Mouse (Mus musculus) testis, adult 2 months (tissue): ENCODE measurements around the gene Fam204a.

Experiments used
- CTCF ChIP-seq: fragments of 200-500 bp; IDR thresholded peaks from 2 replicates; pipeline ENCODE4 v1.5.1; 2012; ENCODE audit warnings: low read depth, mild to moderate bottlenecking, inconsistent platforms, low read length, moderate library complexity; ENCODE audit not compliant: control insufficient read depth, insufficient read depth, insufficient replicate concordance
- POLR2A ChIP-seq: fragments of 200-500 bp; IDR thresholded peaks from 2 replicates; pipeline ENCODE4 v1.6.1; 2012; ENCODE audit warnings: low read depth, mild to moderate bottlenecking, inconsistent platforms, low read length, moderate library complexity; ENCODE audit not compliant: control insufficient read depth

GRCm38 (mm10) chr19:60204176-60204575, 22.3 kb downstream of the Fam204a start:
- TF ChIP-seq CTCF (no peak), POLR2A (no peak)
